9 mouse cellular contexts compared by ENCODE assay signal in the genomic region with DNA sequence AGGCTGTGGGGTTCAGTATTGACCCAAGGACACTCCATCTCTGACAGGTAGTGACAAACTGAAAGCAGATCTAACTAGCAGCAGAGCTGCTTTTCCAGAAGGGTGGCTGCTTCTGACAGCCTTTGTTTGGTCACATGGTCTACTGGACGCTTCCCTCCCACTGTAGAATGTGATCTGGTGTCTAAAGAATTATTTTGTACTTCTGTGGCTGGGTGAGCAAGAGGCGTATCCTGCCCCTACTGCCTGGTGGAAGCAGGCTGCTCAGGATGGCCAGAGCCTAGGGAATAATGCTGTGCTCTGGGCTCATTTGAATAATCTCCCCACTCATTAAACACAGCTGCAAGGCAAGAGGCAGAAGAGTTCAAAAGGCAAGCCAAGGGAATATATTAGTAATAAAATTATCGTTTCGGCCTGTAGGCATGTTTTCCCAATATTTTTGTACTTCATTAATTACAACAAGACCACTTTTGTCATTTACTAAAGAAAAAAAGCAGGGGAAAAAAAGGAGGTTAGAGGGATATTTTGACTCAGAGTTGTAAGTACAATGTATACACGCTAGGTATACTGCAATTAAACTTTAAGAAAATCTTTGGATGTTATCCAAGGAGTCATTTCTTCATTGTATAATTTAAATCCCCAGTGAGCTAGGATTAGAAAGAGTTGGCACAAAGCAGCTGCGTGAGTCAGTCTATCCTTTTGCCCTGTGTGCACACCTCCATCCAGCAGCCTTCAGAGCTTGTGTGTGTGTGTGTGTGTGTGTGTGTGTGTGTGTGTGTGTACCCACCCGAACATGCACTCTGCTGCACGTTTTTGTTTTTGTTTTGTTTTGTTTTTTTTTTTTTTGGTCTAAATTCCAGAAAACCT.
A peak's percentile ranks its signal among the peaks of the same experiment; 100 is the strongest.
DNase-seq lines count a peak whose midpoint lies in the region; ATAC-seq and TF ChIP-seq lines count a peak whose summit lies in the region.
"Had no signal": no experiment of that assay in that cellular context is flagged by ENCODE, and none has a peak within 500 bp of the region (broad histone marks: within the 10 kb centered on the region; RNA-seq: fewer than 3 reads in every experiment).

No protein-coding gene starts in this region.

- ATAC-seq in neural tube, embryonic 11.5 days (ENCODE audit: insufficient read depth, low FRiP score, low TSS enrichment): peak; percentile 76
- peak; percentile 78; the same call in 1 of the 2 replicates for ATAC-seq in forebrain, embryonic 15.5 days (replicated peaks)
- ATAC-seq in kidney, postnatal 0 days (replicated peaks; ENCODE audit: low FRiP score, low read depth): peak; percentile 54; the same call in 1 of the 2 replicates

- no peaks in the 10 kb centered on the region for H3K9me3 ChIP-seq in neural tube, embryonic 11.5 days (ENCODE audit: control insufficient read depth, low read length)
- no peaks in the 10 kb centered on the region for H3K9me3 ChIP-seq in forebrain, embryonic 15.5 days
- no peaks in the 10 kb centered on the region for H3K9me3 ChIP-seq in kidney, postnatal 0 days (replicated peaks; ENCODE audit: low read length)
- H3K9me3 ChIP-seq: heart, embryonic 15.5 days had no signal

- no peak for TF ChIP-seq CTCF in kidney, postnatal 0 days (IDR thresholded peaks at IDR 0.05; ENCODE audit: low read depth)

- no peak overlapping the region for H3K9ac ChIP-seq in neural tube, embryonic 11.5 days (ENCODE audit: low read length)
- H3K9ac ChIP-seq in forebrain, embryonic 15.5 days (replicated peaks): no peak overlapping the region
- H3K9ac ChIP-seq in kidney, postnatal 0 days (ENCODE audit: low read depth, low read length): no peak overlapping the region
- H3K9ac ChIP-seq: heart, embryonic 15.5 days had no signal

- H3K4me3 ChIP-seq in neural tube, embryonic 11.5 days (ENCODE audit: low read depth, low read length): no peak overlapping the region
- H3K4me3 ChIP-seq in forebrain, embryonic 15.5 days: no peak overlapping the region
- no peak overlapping the region for H3K4me3 ChIP-seq in kidney, postnatal 0 days (replicated peaks; ENCODE audit: low read depth, low read length)
- H3K4me3 ChIP-seq: heart, embryonic 15.5 days had no signal

- H3K36me3 ChIP-seq in neural tube, embryonic 11.5 days (ENCODE audit: control insufficient read depth, insufficient read depth, low read length): no peaks in the 10 kb centered on the region
- no peaks in the 10 kb centered on the region for H3K36me3 ChIP-seq in forebrain, embryonic 15.5 days
- no peaks in the 10 kb centered on the region for H3K36me3 ChIP-seq in kidney, postnatal 0 days (ENCODE audit: insufficient read depth, low read length)
- H3K36me3 ChIP-seq: heart, embryonic 15.5 days had no signal

- DNase-seq in neural tube, embryonic 11.5 days (ENCODE audit: low spot score): peak; percentile 31
- DNase-seq in neural tube, embryonic 10.5 days (ENCODE audit: extremely low spot score, low spot score): no peak
- DNase-seq in kidney, postnatal 0 days (ENCODE audit: low spot score): peak; percentile 74
- DNase-seq in retina, embryonic 14.5 days (ENCODE audit: low spot score): peak; percentile 46
- DNase-seq in spleen, postnatal 4 days (ENCODE audit: low spot score in 2 of 2): no peak
- DNase-seq in thymus, postnatal 25 days: no peak
- no peak for DNase-seq in lung, postnatal 36 days

- H3K27ac ChIP-seq in neural tube, embryonic 11.5 days (ENCODE audit: low read depth, low read length): peak overlapping the region; percentile 35; the same call in 1 of the 2 replicates
- no peak overlapping the region for H3K27ac ChIP-seq in forebrain, embryonic 15.5 days (replicated peaks)
- H3K27ac ChIP-seq in kidney, postnatal 0 days: no peak overlapping the region
- H3K27ac ChIP-seq: heart, embryonic 15.5 days had no signal

- 64% methylated on average over 8 of the region's 8 CpGs for WGBS in neural tube, embryonic 11.5 days
- WGBS in forebrain, embryonic 15.5 days: 9% methylated on average over 8 of the region's 8 CpGs
- 35% methylated on average over 8 of the region's 8 CpGs for WGBS in kidney, postnatal 0 days

- no peaks in the 10 kb centered on the region for H3K27me3 ChIP-seq in neural tube, embryonic 11.5 days (ENCODE audit: control insufficient read depth, insufficient read depth, low read length)
- no peaks in the 10 kb centered on the region for H3K27me3 ChIP-seq in forebrain, embryonic 15.5 days
- H3K27me3 ChIP-seq in kidney, postnatal 0 days (ENCODE audit: insufficient read depth, low read length): no peaks in the 10 kb centered on the region
- H3K27me3 ChIP-seq: heart, embryonic 15.5 days had no signal

- H3K4me2 ChIP-seq in neural tube, embryonic 11.5 days (ENCODE audit: low read depth): no peak overlapping the region
- H3K4me2 ChIP-seq in forebrain, embryonic 15.5 days (replicated peaks): no peak overlapping the region
- no peak overlapping the region for H3K4me2 ChIP-seq in kidney, postnatal 0 days (ENCODE audit: low read length)
- H3K4me2 ChIP-seq: heart, embryonic 15.5 days had no signal

- no peaks in the 10 kb centered on the region for H3K4me1 ChIP-seq in neural tube, embryonic 11.5 days (ENCODE audit: control insufficient read depth, insufficient read depth, low read length)
- peaks cover 18% of the 10 kb centered on the region for H3K4me1 ChIP-seq in forebrain, embryonic 15.5 days
- H3K4me1 ChIP-seq in kidney, postnatal 0 days (replicated peaks; ENCODE audit: insufficient read depth, low read length): no peaks in the 10 kb centered on the region
- H3K4me1 ChIP-seq: heart, embryonic 15.5 days had no signal

Comparison
In these comparisons a context has a peak if more than half of its experiments do, and no peak if none do; other contexts are left out.
1. DNase-seq: peak in neural tube, embryonic 11.5 days (single experiment), kidney, postnatal 0 days (single experiment) and retina, embryonic 14.5 days (single experiment); none in neural tube, embryonic 10.5 days (single experiment), spleen, postnatal 4 days (0 of 2), thymus, postnatal 25 days (single experiment) and lung, postnatal 36 days (single experiment).
2. Peak in every context shown above with its lines, with median percentiles within 50 percentile points of each other: ATAC-seq.